Mouse (Mus musculus): ENCODE data around the gene Tox2.

The Tox2 gene

GRCm38 (mm10) chr2:163261362-163262054 lies 58.6 kb downstream of the Tox2 start:
- peak; percentile 32 for DNase-seq

- DNase-seq, result no peak
Measured at GRCm38 (mm10) chr2:163262055-163262420, 59.1 kb downstream of the Tox2 start.

GRCm38 (mm10) chr2:163267097-163267496 lies 64.2 kb downstream of the Tox2 start:
- no peak for DNase-seq

GRCm38 (mm10) chr2:163271581-163272492 lies 68.9 kb downstream of the Tox2 start:
- no peak for DNase-seq

GRCm38 (mm10) chr2:163273815-163274214 lies 70.9 kb downstream of the Tox2 start:
- DNase-seq, result no peak

- DNase-seq, result no peak
Measured at GRCm38 (mm10) chr2:163275986-163276385, 73.1 kb downstream of the Tox2 start.

GRCm38 (mm10) chr2:163277979-163278378 lies 75.1 kb downstream of the Tox2 start:
- no peak for DNase-seq

GRCm38 (mm10) chr2:163280636-163281322 lies 77.9 kb downstream of the Tox2 start:
- peak; percentile 23 for DNase-seq

GRCm38 (mm10) chr2:163284856-163285255 lies 81.9 kb downstream of the Tox2 start:
- DNase-seq, result no peak

GRCm38 (mm10) chr2:163285335-163285734 lies 82.4 kb downstream of the Tox2 start:
- no peak for DNase-seq

- DNase-seq, result peak; percentile 25
Measured at GRCm38 (mm10) chr2:163285762-163286161, 82.8 kb downstream of the Tox2 start.

GRCm38 (mm10) chr2:163288881-163289379 lies 86.0 kb downstream of the Tox2 start:
- DNase-seq, result no peak

GRCm38 (mm10) chr2:163296999-163297630 lies 94.2 kb downstream of the Tox2 start:
- no peak for DNase-seq

GRCm38 (mm10) chr2:163300069-163301060 lies 97.4 kb downstream of the Tox2 start:
- DNase-seq, result no peak

GRCm38 (mm10) chr2:163301641-163302040 lies 98.7 kb downstream of the Tox2 start:
- no peak for DNase-seq

GRCm38 (mm10) chr2:163303037-163303436 lies 100.1 kb downstream of the Tox2 start:
- DNase-seq, result no peak

- no peak for DNase-seq
Measured at GRCm38 (mm10) chr2:163309376-163309775, 106.5 kb downstream of the Tox2 start.

- no peak for DNase-seq
Measured at GRCm38 (mm10) chr2:163310163-163310688, 107.3 kb downstream of the Tox2 start.

GRCm38 (mm10) chr2:163317281-163317680 lies 114.4 kb downstream of the Tox2 start:
- DNase-seq, result no peak

GRCm38 (mm10) chr2:163318777-163319176 lies 115.9 kb downstream of the Tox2 start:
- no peak for DNase-seq

GRCm38 (mm10) chr2:163323163-163323562 lies 120.2 kb downstream of the Tox2 start:
- DNase-seq, result no peak

Data from liver (tissue).